Mouse (Mus musculus) macrophage (primary cell): ENCODE measurements around the gene C77080. TPM values are rescaled to one million over a fixed set of nuclear protein-coding genes. Genes with fewer than 3 reads are reported as not detected.

ENCODE experiments used
- H3K27ac ChIP-seq: fragments of 350-480 bp; formaldehyde crosslinking; 2 replicates; pipeline ENCODE4 v1.9.0; 2021
- H3K36me3 ChIP-seq: fragments of 350-480 bp; formaldehyde crosslinking; 2 replicates; pipeline ENCODE4 v1.9.0; 2021; ENCODE audit errors: inconsistent target
- H3K4me3 ChIP-seq: fragments of 350-480 bp; formaldehyde crosslinking; 2 replicates; pipeline ENCODE4 v1.9.0; 2021; ENCODE audit errors: inconsistent target
- H3K79me2 ChIP-seq: fragments of 350-480 bp; formaldehyde crosslinking; 2 replicates; pipeline ENCODE4 v1.9.0; 2021; ENCODE audit errors: inconsistent target
- WGBS: methylation state at CpG from one replicate; pipeline ENCODE4 v1.1.7; 2026; ENCODE audit warnings: inconsistent platforms; ENCODE audit not compliant: missing documents; 5-methylcytosine and 5-hydroxymethylcytosine counted together
- polyA plus RNA-seq: library from polyadenylated mRNA; stranded (reverse); fragments of 250-400 nt; gene quantifications from 3 replicates; pipeline ENCODE4 v1.2.4, GENCODE M21; 2018; ENCODE audit warnings: inconsistent platforms
- total RNA-seq, 78 experiments: library from RNA; depleted of rRNA; stranded (reverse); fragments of 250-400 nt; gene quantifications; 1 replicate in 9 of 78; 2 replicates in 24 of 78; 3 replicates in 43 of 78; 4 replicates in 2 of 78; pipeline ENCODE4 v1.2.4; 2018; ENCODE audit warnings: inconsistent platforms in 56 of 78

The C77080 gene
- 10 to 100 TPM; 14.6 to 97.4 (median 44.6) TPM for total RNA-seq (2018; cell fraction: chromatin; rRNA removed)
- total RNA-seq (2018; cell fraction: cytosol; rRNA removed) = 100 to 1,000 TPM in 10 of 26 experiments, 10 to 100 TPM in 16; 40.7 to 147 (median 81.3) TPM
- total RNA-seq (2018; cell fraction: nucleus; rRNA removed) = 100 to 1,000 TPM in 1 of 26 experiments, 10 to 100 TPM in 25; 29.3 to 112 (median 68.2) TPM
- polyA plus RNA-seq = 33.1 to 77.6 TPM (median 57.0 TPM) in 3 replicates

DNA sequence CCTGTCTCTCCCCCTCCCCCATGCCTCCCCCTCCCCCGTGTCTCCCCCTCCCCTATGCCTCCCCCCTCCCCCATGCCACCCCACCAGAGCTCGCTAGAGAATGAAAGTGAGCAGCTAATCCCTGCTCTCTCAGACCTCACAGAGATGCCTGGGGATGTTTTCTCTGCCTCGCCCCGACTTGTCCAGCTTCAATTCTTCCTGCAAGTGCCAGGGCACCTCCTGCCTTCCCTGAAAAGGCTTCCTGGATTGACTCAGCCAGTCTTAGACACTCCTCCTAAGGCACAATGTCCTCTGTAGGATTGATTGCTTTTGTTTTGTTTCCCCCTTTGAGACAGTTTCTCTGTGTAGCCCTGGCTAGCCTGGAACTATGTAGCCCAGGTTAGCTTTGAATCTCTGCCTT, at the start of gene C77080:
Gene C77080, minus strand, starts transcription at position 209 of the 400 bp plus-strand sequence.
- Histone ChIP-seq H3K27ac (no peak within 1 kb of the TSS), H3K36me3 (no peaks in the 10 kb centered on the region), H3K79me2 (no peaks in the 10 kb centered on the region), H3K4me3 (no peak within 1 kb of the TSS)
- 68% methylated on average over 2 of the region's 4 CpGs for WGBS

DNA sequence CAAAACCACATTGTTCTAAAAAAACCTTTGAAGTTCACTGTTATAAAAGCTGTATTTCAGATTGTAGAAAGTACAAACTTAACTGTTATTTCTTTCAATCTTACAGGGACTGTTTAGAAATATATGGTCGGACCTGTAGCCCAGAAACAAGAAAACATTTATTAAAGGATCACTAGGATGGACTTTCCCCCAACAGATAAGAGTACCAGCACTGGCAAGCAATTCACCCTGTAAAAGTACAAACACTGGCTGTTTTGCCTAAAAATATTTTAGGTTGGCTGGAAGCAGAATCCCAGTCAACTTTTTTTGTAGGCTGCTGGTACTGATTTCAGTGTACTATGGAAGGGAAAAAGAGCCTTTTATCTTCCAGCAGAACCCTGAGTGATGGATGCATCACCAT, 46.7 kb upstream of the C77080 start:
- Histone ChIP-seq H3K36me3 (peaks cover 40% of the 10 kb centered on the region), H3K27ac (no peak overlapping the region), H3K4me3 (no peak overlapping the region), H3K79me2 (peaks cover 17% of the 10 kb centered on the region; the same call in 1 of the 2 replicates)
- 100% methylated on average over 1 of the region's 1 CpGs for WGBS

DNA sequence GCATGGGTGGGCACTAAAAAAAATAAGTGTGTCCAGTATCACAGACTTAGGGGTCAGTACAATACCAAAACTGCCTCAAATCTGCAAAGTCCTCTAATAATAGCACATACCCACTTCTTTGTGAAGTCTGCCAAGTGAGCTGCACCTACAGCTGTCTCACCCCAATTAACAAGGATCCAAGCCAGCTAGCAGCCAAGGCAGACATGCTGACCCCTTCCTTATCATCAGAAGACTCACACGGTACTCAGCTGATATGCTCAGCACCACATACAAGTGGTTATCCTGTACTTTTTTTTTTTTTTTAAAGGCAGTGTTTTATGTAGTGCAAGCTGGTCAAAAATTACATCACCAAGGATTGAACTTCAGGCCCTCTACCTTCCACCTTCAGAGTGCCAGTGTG, 43.1 kb upstream of the C77080 start:
- Histone ChIP-seq H3K79me2 (no peaks in the 10 kb centered on the region), H3K36me3 (peaks cover 14% of the 10 kb centered on the region; the same call in 1 of the 2 replicates), H3K27ac (no peak overlapping the region), H3K4me3 (no peak overlapping the region)
- 73% methylated on average over 1 of the region's 1 CpGs for WGBS

DNA sequence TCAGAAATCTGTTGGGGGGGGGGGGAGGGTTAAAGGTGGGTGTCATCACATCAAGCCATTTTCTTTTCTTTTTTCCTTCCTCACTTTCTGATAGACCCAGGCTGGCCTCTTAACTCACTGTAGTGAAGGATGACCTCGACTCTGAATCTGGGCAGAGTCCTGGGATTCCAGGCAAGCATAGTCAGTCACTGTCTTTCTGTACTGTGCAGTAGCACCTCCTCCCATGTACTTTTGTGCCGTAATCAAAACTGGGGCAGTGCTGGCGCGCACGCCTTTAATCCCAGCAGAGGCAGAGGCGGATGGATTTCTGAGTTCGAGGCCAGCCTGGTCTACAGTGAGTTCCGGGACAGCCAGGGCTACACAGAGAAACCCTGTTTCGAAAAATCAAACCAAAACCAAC, 42.6 kb upstream of the C77080 start:
- H3K36me3 ChIP-seq = peaks cover 9% of the 10 kb centered on the region; the same call in 1 of the 2 replicates
- H3K4me3 ChIP-seq = no peak overlapping the region
- no peak overlapping the region for H3K27ac ChIP-seq
- WGBS = 95% methylated on average over 9 of the region's 9 CpGs
- H3K79me2 ChIP-seq = no peaks in the 10 kb centered on the region

DNA sequence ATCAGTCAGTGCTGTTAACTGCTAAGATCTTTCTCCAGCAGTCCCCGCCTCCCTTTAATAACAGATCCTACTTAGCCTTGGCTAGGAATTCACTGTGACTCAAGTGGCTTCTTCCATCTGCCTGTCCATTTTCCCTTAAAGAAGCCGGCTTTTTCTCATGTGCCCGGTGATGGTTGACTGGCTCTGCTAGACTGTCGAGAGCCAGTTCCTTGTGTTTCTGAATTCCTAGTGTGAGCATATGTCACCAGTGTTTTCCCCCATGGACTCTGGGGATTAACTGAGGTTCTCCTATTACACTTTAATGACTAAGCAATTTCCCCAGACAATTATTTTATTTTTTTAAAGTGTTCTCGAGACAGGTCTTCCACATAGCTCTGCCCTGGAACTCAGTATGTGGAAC, 42.2 kb upstream of the C77080 start:
- peaks cover 5% of the 10 kb centered on the region; the same call in 1 of the 2 replicates for H3K36me3 ChIP-seq
- 72% methylated on average over 5 of the region's 5 CpGs for WGBS
- H3K79me2 ChIP-seq = no peaks in the 10 kb centered on the region
- no peak overlapping the region for H3K4me3 ChIP-seq
- H3K27ac ChIP-seq = no peak overlapping the region

DNA sequence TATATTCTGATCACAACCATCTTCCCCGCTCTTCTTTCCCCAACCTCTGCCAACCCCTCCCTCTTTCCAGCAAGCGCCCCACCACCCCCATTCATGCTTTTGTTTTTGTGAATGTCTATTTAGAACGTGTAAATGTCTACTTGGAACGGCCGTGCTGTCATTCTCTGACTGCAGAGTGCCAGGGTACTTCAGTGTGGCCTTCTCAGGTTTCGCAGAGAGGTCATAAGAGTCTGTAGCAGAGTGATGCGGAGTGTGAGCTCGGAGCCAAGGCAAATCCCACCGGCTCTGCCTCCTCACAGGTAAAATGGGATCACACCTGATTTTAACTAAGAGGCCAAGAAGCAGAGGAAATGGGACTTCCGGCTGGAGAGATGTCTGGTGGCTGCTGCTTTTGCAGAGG, 37.9 kb upstream of the C77080 start:
- WGBS = 92% methylated on average over 10 of the region's 10 CpGs
- Histone ChIP-seq H3K27ac (no peak overlapping the region), H3K36me3 (no peaks in the 10 kb centered on the region), H3K4me3 (no peak overlapping the region), H3K79me2 (no peaks in the 10 kb centered on the region)

DNA sequence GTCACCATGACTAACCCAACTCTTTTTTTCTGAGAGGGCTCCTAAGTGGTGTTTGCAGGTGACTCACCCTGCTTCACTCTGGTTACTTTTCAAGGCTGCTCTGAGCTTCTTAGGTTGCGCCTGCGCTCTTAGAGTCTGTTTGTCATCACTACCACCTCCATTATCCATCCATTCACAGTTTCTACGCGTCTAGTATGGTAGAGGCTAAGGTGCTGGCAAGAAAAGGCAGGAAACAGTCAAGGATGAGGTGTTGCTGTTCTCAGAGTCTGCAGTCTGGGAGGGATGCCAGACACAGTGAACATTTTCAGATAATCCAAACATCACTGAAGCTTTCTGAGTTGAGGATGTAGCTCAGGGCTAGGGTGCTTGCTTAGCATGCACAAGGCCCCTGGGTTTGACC, 36.5 kb upstream of the C77080 start:
- 81% methylated on average over 4 of the region's 4 CpGs for WGBS
- no peak overlapping the region for H3K4me3 ChIP-seq
- H3K79me2 ChIP-seq = no peaks in the 10 kb centered on the region
- H3K27ac ChIP-seq = no peak overlapping the region
- H3K36me3 ChIP-seq = no peaks in the 10 kb centered on the region

DNA sequence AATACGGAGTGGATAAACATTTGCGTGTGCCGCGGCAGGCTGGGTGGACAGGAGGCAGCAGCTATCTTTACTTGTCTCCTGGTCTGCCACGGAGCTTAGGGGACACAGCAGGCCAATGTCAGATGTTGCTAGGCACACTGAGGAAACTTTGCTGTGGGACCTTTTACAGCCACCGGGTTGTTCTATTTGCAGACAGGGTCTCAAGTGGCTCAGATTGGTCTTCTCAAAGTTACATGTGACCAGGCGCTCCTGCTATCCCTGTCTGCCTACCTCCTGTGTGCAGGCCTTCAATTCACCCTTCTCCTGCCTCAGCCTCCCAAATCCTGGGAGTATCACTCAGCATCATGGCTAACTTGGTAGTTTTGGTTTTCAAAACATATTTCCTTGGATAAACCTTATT, 34.9 kb upstream of the C77080 start:
- 97% methylated on average over 7 of the region's 7 CpGs for WGBS
- Histone ChIP-seq H3K79me2 (no peaks in the 10 kb centered on the region), H3K27ac (no peak overlapping the region), H3K36me3 (no peaks in the 10 kb centered on the region), H3K4me3 (no peak overlapping the region)

DNA sequence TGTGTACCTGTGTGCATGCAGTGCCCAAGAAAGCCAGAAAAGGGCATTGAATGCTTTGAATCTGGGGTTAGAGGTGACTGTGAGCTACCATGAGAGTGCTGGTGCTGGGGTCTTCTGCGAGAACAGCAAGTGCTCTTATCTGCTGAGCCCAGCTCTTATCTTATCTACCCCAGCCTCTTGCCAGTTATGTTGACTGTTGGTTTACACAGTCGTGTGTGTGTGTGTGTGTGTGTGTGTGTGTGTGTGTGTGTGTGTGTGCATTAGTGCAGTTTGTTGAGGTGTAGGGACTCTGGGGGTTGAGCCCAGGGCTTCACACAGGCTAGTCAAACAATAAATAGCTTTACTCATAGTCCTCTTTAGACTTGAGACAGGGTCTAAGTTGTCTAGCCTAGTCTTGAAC, 34.0 kb upstream of the C77080 start:
- WGBS = 50% methylated on average over 1 of the region's 2 CpGs

DNA sequence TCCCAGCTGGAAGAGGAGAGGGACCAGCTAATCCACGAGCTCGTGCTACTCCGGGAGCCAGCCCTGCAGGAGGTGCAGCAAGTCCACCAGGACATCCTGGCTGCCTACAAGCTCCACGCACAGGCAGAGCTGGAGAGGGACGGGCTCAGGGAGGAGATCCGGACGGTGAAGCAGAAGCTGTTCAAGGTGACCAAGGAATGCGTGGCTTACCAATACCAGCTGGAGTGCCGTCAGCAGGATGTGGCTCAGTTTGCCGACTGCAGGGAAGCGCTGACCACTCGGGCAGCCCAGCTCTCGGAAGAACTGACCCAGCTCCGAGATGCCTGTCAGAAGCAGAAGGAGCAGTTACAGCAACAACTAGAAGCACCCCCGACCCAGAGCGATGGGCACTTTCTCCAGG, 32.5 kb upstream of the C77080 start:
- no peaks in the 10 kb centered on the region for H3K36me3 ChIP-seq
- 85% methylated on average over 16 of the region's 16 CpGs for WGBS
- no peak overlapping the region for H3K27ac ChIP-seq
- no peak overlapping the region for H3K4me3 ChIP-seq
- H3K79me2 ChIP-seq = no peaks in the 10 kb centered on the region

More for the DNA sequence above, 34.0 kb upstream of the C77080 start:
- Histone ChIP-seq H3K36me3 (no peaks in the 10 kb centered on the region), H3K4me3 (no peak overlapping the region), H3K79me2 (no peaks in the 10 kb centered on the region), H3K27ac (no peak overlapping the region)

DNA sequence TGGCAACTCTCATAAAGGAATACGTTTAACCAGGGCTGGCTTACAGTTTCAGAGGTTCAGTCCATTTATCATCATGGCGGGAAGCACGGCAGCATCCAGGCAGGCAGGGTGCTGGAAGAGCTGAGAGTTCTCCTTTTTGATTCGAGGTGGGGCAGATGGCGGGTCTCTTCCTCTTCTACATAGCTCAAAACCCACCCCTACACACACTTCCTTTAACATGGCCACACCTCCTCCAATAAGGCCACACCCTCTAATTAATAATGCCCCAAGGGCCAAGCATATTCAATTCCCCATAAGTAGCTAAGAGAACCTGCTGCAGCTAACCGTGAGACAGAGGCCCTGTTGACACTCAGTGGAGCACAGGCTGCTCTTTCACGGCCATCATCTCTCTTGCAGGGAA, 31.6 kb upstream of the C77080 start:
- Histone ChIP-seq H3K79me2 (no peaks in the 10 kb centered on the region), H3K4me3 (no peak overlapping the region), H3K27ac (no peak overlapping the region), H3K36me3 (no peaks in the 10 kb centered on the region)
- WGBS = 74% methylated on average over 7 of the region's 7 CpGs

DNA sequence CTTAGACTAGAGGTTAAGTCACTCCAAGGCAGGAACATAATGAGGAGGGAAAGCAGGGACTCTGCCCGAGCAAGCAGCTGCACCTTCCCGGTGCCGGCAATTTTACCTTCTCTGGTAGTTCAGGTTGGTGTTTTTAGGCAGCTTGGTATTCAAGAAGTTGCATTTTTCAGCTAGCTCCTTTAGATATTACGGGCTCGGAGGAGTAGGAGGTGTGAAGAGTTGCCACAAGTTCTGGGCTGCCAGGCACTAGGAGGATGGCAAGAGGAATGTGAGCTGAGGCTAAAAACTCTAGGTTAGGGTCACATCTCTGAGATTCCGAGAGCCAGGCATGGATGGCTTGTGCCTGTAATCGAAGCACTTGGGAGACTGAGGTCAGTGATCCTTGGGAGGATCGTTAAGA, 28.5 kb upstream of the C77080 start:
- H3K79me2 ChIP-seq = no peaks in the 10 kb centered on the region
- H3K36me3 ChIP-seq = no peaks in the 10 kb centered on the region
- 96% methylated on average over 8 of the region's 8 CpGs for WGBS
- no peak overlapping the region for H3K4me3 ChIP-seq
- no peak overlapping the region for H3K27ac ChIP-seq

DNA sequence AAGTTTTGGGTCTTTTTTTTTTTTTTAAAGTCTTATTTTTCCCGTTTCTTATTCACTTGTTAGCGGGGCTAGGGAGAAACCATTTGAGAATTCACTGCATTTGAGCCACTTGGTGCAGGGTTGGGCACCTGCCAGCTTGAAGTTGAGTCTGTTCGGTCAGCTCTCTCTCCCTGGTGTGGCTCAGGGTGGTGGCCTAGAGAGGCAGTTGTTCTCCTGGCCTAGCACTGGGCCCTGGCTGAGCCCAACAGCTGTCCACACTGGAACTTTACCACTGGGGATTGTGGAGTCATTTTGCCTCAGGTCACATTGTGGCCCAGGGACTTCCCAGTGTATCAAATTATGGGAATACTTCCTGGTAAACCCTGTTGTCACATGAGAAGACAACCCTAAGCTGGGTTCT, 26.9 kb upstream of the C77080 start:
- no peak overlapping the region for H3K27ac ChIP-seq
- H3K36me3 ChIP-seq = no peaks in the 10 kb centered on the region
- no peaks in the 10 kb centered on the region for H3K79me2 ChIP-seq
- H3K4me3 ChIP-seq = no peak overlapping the region
- 80% methylated on average over 3 of the region's 3 CpGs for WGBS

DNA sequence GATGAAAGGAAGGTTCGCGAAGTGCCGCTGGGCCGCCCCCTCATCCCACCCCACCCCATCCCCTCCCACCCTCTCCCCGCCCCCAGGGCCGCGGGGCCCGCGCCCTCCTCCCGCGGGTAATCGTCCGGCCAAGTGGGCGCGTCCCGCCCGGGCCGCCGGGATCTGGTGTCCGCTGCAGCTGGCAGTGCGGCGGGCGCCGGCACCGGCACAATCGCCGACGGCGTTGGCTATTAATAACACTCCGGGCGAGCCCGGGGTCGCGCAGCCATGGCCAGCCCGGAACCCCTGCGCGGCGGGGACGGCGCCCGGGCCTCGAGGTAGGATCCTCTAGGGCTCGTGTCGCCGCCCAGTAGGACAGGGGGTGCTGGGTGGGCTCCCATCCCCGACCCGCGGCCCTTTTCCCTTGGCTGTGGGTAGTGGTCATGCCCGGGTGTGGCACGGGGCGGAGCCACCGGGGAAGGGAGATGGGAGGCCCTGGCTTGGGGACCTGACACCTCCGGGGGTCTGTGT, 26.3 kb upstream of the C77080 start, which contains the start of gene Sync:
Gene Sync, plus strand, starts transcription at position 146 of the 510 bp plus-strand sequence.
- no peak within 1 kb of the TSS for H3K4me3 ChIP-seq
- no peaks in the 10 kb centered on the region for H3K79me2 ChIP-seq
- 5% methylated on average over 37 of the region's 53 CpGs for WGBS
- H3K27ac ChIP-seq = no peak within 1 kb of the TSS
- no peaks in the 10 kb centered on the region for H3K36me3 ChIP-seq

DNA sequence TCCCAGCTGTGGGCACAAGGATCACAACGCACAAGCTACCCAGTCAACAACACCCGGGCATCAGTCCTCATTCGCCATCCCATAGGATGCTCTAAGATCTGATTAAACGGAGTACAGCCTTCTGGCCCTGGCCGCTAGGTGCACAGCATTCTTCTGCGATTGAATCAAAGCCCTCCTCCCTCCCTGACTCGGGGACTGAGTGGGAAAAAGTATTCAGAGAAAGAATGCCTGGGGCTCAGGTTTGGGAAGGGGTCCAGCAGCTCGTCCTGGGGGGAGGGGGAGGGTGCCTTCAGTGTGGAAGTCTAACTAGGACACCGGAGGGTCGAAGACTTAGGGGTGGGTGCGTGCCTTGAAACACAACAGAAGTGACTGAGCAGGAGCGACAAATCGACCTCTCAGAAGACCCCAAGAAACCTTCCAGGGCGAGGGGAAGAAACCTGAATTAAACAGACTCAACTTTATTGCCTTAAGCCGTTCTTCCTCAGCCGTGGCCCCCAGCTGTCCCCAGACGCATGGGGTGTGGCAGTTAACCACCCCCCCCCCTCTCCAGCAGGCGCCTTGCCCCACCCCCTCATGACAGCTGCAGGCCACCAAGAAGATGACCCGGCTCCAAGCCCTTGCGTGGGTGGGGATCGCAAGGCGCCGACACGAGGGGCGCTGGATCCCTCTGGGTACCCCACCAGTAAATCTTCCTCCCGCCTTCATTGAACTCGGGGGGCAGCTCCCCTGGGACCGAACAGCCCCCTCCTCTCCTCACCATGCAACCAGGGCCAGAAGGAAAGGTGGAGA, 25.7 kb upstream of the C77080 start:
- H3K36me3 ChIP-seq = no peaks in the 10 kb centered on the region
- no peak overlapping the region for H3K27ac ChIP-seq
- H3K4me3 ChIP-seq = no peak overlapping the region
- H3K79me2 ChIP-seq = no peaks in the 10 kb centered on the region
- 8% methylated on average over 25 of the region's 28 CpGs for WGBS
